Mouse (Mus musculus) liver, adult 2 months (tissue): Measurements from ENCODE around the gene Sec24b. TPM values are rescaled to one million over a fixed set of nuclear protein-coding genes. Genes with fewer than 3 reads are reported as not detected.

Experiments used
- DNase-seq: peaks from one replicate; pipeline ENCODE4 v3.0.0-alpha.2; 2011; ENCODE audit warnings: low read depth, low spot score; ENCODE audit errors: extremely low read depth
- H3K27ac ChIP-seq: fragments of 200-500 bp; replicated peaks from 2 replicates; pipeline ENCODE4 v1.5.1; 2012; ENCODE audit warnings: low read depth, mild to moderate bottlenecking, control low read depth, inconsistent platforms, low read length; ENCODE audit not compliant: insufficient read depth
- H3K27me3 ChIP-seq: fragments of 200-500 bp; 2 replicates; pipeline ENCODE4 v1.6.1; 2012; ENCODE audit warnings: mild to moderate bottlenecking, moderate library complexity, low read length, inconsistent platforms; ENCODE audit not compliant: control insufficient read depth, insufficient read depth
- H3K36me3 ChIP-seq: fragments of 200-500 bp; 2 replicates; pipeline ENCODE4 v1.6.1; 2012; ENCODE audit warnings: low read length, inconsistent platforms; ENCODE audit not compliant: control insufficient read depth, insufficient read depth
- H3K4me1 ChIP-seq: fragments of 200-500 bp; 2 replicates; pipeline ENCODE4 v1.6.1; 2011; ENCODE audit warnings: low read length; ENCODE audit not compliant: control insufficient read depth, insufficient read depth
- H3K4me3 ChIP-seq: fragments of 200-500 bp; 2 replicates; pipeline ENCODE4 v1.5.1; 2011; ENCODE audit warnings: low read depth, mild to moderate bottlenecking, control low read depth, low read length, moderate library complexity; ENCODE audit not compliant: insufficient read depth
- H3K79me2 ChIP-seq: fragments of 200-500 bp; 2 replicates; pipeline ENCODE4 v1.6.1; 2012; ENCODE audit warnings: inconsistent platforms, mild to moderate bottlenecking, low read length, moderate library complexity; ENCODE audit not compliant: control insufficient read depth, insufficient read depth
- H3K9ac ChIP-seq: fragments of 200-500 bp; 2 replicates; pipeline ENCODE4 v1.6.1; 2012; ENCODE audit warnings: low read depth, mild to moderate bottlenecking, control low read depth, inconsistent platforms, low read length
- CTCF ChIP-seq: fragments of 200-500 bp; IDR thresholded peaks from 2 replicates; pipeline ENCODE4 v1.5.1; 2011; ENCODE audit warnings: low read depth, low read length, control low read depth
- POLR2A ChIP-seq: fragments of 200-500 bp; IDR thresholded peaks from 2 replicates; pipeline ENCODE4 v1.6.1; 2011; ENCODE audit warnings: low read length, control low read depth; ENCODE audit not compliant: insufficient read depth; ENCODE audit errors: extremely low read depth
- WGBS: fragments of 180-500 bp; shearing (Covaris S2); methylation state at CpG from one replicate; pipeline ENCODE4 v1.1.7; 2018; 5-methylcytosine and 5-hydroxymethylcytosine counted together
- polyA plus RNA-seq: library from polyadenylated mRNA; depleted of rRNA; stranded (reverse); fragments of >200 nt; gene quantifications from 2 replicates; pipeline ENCODE4 v1.2.3, GENCODE M21; 2012
- total RNA-seq: library from RNA; depleted of rRNA; stranded (reverse); fragments of >200 nt; gene quantifications from 2 replicates; pipeline ENCODE4 v1.2.3, GENCODE M21; 2014

Sec24b gene
- total and polyA plus RNA-seq, 2 experiments: 7.9 to 15.8 TPM

DNA sequence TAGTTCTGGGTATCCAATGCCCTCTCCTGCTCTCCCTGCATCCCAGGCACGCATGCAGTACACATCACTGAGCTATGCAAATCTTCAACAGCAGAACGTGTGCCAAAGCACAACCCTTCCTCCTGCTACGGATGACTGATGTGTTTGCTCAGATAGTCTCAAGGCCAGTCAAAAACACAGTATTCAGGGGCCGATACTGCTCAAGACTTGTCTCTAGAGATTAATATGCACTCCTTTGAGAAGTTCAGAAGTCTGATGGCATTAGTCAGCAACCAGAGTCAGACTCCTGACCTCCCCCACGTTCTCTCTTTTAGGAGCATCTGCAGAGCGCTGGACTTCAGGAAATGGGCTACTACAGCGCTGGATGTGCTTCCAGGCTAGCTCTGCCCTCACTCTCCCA, 63.4 kb downstream of the Sec24b start:
- TF ChIP-seq POLR2A (no peak), CTCF (no peak)
- 77% methylated on average over 7 of the region's 7 CpGs for WGBS
- DNase-seq: no peak

DNA sequence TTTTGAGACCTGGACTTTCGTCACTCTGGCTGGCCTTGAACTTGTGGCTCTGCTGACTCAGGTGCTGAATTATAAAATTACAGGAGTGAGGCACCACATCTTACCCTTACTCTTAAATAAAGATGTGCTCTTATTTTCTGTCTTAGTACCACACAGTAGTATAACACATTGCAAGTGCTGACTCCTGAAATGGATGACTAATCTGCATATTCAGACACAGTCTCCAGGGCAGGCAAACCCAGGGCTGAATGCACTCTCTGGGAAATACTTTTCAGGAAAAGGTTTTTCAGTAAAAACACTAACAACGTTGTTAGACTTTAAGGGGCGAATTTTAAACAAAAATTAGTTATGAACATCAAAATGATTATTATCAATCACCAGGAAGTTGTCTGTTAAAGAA, 64.0 kb downstream of the Sec24b start:
- no peaks in the 10 kb centered on the region for H3K79me2 ChIP-seq
- DNase-seq: no peak
- no peaks in the 10 kb centered on the region for H3K27me3 ChIP-seq
- H3K9ac ChIP-seq: no peak overlapping the region
- WGBS: 72% methylated on average over 3 of the region's 3 CpGs
- H3K36me3 ChIP-seq: peaks cover 60% of the 10 kb centered on the region
- no peak overlapping the region for H3K4me3 ChIP-seq
- no peaks in the 10 kb centered on the region for H3K4me1 ChIP-seq
- TF ChIP-seq CTCF (no peak), POLR2A (no peak)
- no peak overlapping the region for H3K27ac ChIP-seq

More for the DNA sequence above, 63.4 kb downstream of the Sec24b start:
- Histone ChIP-seq H3K4me1 (no peaks in the 10 kb centered on the region), H3K4me3 (no peak overlapping the region), H3K27ac (no peak overlapping the region), H3K79me2 (no peaks in the 10 kb centered on the region), H3K9ac (no peak overlapping the region), H3K27me3 (no peaks in the 10 kb centered on the region), H3K36me3 (peaks cover 61% of the 10 kb centered on the region)

DNA sequence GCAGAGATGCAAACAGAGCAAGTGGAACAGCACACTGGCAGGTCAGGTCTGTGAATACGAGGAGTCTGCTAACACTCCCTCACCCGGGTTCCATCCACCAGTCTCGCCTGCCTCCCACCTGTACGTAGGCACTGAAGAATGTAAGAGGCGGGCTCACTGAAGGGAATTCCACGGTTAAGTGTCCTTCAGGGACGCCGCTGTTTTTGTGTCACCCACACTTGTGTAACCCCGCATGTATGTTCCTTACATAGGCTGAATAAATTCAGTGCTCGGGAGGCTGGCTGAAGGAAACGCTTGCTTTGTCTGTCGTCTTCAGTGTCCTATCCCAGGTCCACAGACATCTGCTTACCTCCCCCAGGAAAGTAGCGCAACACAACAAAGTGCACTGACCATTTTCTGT, 74.1 kb downstream of the Sec24b start:
- 98% methylated on average over 13 of the region's 13 CpGs for WGBS
- no peak for TF ChIP-seq CTCF
- no peak for TF ChIP-seq POLR2A
- Histone ChIP-seq H3K9ac (no peak overlapping the region), H3K4me3 (no peak overlapping the region), H3K27me3 (no peaks in the 10 kb centered on the region), H3K27ac (no peak overlapping the region), H3K36me3 (peaks cover 49% of the 10 kb centered on the region), H3K4me1 (no peaks in the 10 kb centered on the region), H3K79me2 (no peaks in the 10 kb centered on the region)
- DNase-seq: no peak

DNA sequence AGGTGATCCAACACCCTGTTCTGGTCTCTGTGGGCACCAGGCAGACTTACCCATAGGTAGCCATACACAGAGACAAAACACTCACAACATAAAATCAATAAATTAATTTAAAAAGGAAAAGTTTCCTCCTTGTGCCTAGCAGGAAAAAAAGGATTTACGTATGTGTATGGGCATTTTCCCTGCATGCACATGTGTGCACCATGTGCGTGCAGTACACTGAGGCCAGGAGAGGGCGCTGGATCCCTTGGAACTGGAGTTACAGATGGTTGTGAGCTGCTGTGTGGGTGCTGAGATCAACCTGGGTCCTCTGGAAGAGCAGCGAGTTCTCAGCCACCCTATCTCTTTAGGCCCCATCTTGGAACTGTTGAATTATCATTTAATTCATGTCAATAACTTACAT, 76.0 kb downstream of the Sec24b start:
- H3K4me3 ChIP-seq: no peak overlapping the region
- WGBS: 96% methylated on average over 4 of the region's 4 CpGs
- H3K27me3 ChIP-seq: no peaks in the 10 kb centered on the region
- DNase-seq: no peak
- H3K79me2 ChIP-seq: no peaks in the 10 kb centered on the region
- TF ChIP-seq CTCF: peak; percentile 39
- TF ChIP-seq POLR2A: no peak
- peaks cover 41% of the 10 kb centered on the region for H3K36me3 ChIP-seq
- no peak overlapping the region for H3K9ac ChIP-seq
- no peak overlapping the region for H3K27ac ChIP-seq
- H3K4me1 ChIP-seq: no peaks in the 10 kb centered on the region

DNA sequence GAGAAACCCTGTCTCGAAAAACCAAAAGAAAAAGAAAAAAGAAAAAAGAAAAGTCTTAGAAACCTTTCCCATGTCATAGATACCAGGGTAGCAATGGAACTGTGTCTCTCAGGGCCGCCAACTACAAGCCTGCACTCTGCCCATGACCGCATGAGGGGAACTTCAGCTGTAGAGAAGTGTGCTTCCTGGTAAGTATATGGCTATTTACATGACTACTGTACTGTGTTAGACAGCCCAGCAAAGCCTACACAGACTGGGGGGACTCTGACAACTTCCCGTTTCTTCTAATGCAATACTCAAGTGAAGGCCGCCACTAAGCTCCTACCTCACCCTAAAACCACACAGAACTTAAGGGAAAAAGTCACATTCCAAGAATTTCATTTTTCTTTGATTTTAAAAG, 76.6 kb downstream of the Sec24b start:
- Histone ChIP-seq H3K27me3 (no peaks in the 10 kb centered on the region), H3K27ac (no peak overlapping the region), H3K4me3 (no peak overlapping the region), H3K4me1 (no peaks in the 10 kb centered on the region), H3K36me3 (peaks cover 41% of the 10 kb centered on the region), H3K79me2 (no peaks in the 10 kb centered on the region), H3K9ac (no peak overlapping the region)
- no peak for DNase-seq
- 95% methylated on average over 5 of the region's 5 CpGs for WGBS
- TF ChIP-seq POLR2A: no peak
- TF ChIP-seq CTCF: no peak

DNA sequence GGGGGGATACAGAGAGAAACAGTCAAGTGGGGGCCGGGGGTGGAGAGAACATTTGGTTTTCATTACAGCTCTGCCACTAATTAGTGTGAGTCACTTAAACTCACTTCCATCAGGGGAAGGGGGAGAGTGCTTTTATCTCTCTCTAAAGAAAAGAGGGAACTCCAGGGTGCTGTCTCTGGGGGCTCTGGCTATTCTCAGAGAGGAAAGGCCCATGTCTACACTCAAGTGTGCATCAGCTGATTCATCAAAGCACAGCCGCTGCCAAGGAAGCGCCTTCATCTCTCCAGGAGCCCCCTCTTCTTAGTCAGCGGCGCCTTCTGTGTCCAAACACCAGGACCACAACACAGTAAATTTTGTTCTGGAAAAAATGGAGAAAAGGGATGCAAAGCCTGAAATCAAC, 79.1 kb downstream of the Sec24b start:
- Histone ChIP-seq H3K36me3 (peaks cover 18% of the 10 kb centered on the region), H3K27ac (no peak overlapping the region), H3K9ac (no peak overlapping the region), H3K27me3 (no peaks in the 10 kb centered on the region), H3K4me3 (no peak overlapping the region), H3K4me1 (no peaks in the 10 kb centered on the region), H3K79me2 (no peaks in the 10 kb centered on the region)
- 92% methylated on average over 5 of the region's 5 CpGs for WGBS
- TF ChIP-seq CTCF (no peak), POLR2A (no peak)
- DNase-seq: no peak
